Mouse (Mus musculus): Measurements from ENCODE around the gene Ppil6.

Gene Ppil6

DNA sequence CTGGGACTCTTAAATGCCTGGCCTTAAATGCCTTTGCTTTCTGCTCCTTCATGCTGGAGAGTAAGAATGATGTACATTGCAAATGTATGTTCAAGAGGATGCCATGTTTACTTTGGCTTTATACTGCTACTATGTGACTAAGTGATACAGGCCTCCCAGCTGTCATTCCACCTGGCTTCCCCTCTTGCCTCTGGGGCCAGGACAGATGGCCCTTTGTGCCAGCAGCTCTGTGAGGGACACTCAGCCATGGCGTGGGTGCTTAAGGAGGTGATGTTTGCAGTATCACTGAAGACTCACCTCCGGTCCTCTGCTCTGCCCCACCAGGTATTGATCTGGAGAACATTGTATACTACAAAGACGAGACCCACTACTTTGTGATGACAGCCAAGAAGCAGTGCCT is 10.3 kb upstream of the Ppil6 start:
- no peak for DNase-seq

GRCm38 (mm10) chr10:41480938-41481880 is 9.0 kb upstream of the Ppil6 start:
- peak in 1 of 2 experiments; percentile 12 for DNase-seq

DNA sequence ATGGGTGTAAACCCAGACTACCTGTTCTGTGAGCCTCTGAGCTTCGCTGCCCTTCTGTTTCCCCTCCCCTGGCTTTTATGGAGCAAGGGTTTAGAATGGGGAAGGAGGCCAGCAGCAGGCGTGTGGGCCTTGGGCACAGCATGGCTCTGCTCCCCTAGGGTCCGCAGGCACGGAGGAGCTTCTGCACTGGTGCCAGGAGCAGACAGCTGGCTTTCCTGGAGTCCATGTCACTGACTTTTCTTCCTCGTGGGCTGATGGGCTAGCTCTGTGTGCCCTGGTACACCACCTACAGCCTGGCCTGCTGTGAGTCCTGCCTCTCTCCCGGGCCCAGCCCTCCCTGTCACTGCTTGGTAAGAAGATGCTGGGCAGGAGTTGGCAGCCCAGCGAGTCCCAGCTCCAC is 7.8 kb upstream of the Ppil6 start:
- peak in 1 of 2 experiments; percentile 21 for DNase-seq

GRCm38 (mm10) chr10:41485778-41486177 is 4.5 kb upstream of the Ppil6 start:
- DNase-seq = no peak

GRCm38 (mm10) chr10:41486506-41487170 is 3.6 kb upstream of the Ppil6 start:
- DNase-seq = peak in 1 of 2 experiments; percentile 11

- DNase-seq = no peak
These were observed 1.4 kb upstream of the Ppil6 start for GRCm38 (mm10) chr10:41488877-41489276.

- no peak for DNase-seq
These were observed 945 bp upstream of the Ppil6 start for GRCm38 (mm10) chr10:41489294-41489693.

- no peak for DNase-seq
These were observed 257 bp downstream of the Ppil6 start for GRCm38 (mm10) chr10:41490518-41490873.

- DNase-seq = peak in 1 of 2 experiments; percentile 14
These were observed 872 bp downstream of the Ppil6 start for GRCm38 (mm10) chr10:41491111-41491510.

GRCm38 (mm10) chr10:41500941-41501340 is 10.7 kb downstream of the Ppil6 start:
- DNase-seq = peak in 1 of 2 experiments; percentile 18

DNA sequence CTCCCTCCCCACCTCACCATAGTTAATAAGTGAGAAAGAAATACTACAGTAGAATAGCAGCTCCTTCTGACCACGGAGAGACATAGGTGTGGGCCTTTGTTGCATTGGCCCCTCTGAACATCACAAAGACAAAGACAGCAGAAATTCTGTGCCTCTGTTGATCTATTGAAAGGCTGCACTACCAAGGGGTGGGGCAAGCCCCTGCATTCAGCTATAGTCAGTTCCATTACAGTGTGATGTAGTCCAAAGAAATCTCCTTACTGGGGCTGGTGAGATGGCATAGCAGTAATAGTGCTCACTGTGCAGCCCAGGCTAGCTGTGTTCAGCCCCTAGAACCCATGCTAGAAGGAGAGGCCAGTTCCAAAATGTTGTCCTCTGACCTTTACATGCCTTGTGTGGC is 14.8 kb downstream of the Ppil6 start:
- DNase-seq = no peak

GRCm38 (mm10) chr10:41505446-41505845 is 15.2 kb downstream of the Ppil6 start:
- DNase-seq = peak; percentile 87

DNA sequence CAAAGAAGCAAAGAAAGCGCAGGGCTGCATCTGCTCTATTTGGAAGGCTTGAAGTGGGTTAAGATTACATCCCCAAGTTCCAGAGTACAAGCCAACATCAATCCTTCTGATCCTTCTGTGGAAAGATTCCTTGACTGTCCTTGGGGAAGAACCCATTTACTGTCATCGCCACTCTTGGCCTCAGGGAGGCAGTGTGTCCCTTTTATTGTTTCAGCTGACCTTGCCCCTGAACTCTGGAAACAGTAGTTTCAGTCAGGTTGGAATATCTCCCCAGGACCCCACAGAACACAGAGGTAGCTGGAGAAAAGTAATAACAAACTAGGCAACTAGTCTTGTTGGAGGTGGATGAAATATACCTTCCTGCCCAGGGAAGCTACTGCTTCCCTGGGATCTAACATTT is 18.9 kb downstream of the Ppil6 start:
- DNase-seq = peak in 1 of 2 experiments; percentile 48

GRCm38 (mm10) chr10:41514301-41514700 is 24.1 kb downstream of the Ppil6 start:
- DNase-seq = no peak

DNA sequence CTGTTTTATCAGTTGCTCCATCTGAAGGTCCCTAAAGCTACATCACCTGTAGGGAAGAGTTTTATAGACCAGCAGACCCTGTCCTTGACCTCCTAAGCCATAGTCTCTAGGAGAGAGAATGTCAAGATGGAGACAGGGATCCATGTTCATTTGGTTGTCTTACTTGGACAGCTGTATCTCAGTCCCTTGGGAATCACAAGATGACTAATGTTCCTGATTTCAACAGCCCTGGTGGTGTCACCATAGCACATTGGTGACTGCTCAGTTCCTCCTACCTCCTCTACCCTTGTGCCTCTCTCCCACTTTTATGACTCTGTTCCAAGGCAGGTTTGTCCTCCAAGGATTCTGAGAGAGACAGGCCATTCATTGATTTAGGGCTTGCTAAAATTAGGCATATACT is 24.7 kb downstream of the Ppil6 start:
- DNase-seq = no peak

DNA sequence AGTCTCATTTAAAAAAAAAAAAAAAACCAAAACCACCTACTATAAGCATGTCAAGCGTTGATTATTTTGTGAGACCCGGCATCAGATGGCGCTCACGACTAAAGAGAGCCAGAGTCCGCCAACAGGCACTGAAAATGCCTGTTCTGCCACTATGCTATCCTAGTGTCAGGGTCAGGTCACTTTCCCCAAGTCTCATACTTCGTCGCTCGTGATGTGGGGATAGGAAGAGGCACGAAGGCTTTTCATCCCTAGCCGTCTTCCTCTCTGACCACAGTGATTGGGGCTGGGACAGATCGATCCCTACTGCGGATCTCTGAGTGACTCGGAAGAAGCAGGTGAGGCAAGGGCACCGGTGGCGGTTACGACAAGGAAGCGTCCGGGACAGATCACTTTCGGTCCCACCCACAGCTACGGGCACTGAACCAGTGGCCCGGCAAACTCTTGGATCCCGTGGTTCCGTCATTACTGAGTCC is 28.3 kb downstream of the Ppil6 start:
- DNase-seq = peak; percentile 80 to 83

DNA sequence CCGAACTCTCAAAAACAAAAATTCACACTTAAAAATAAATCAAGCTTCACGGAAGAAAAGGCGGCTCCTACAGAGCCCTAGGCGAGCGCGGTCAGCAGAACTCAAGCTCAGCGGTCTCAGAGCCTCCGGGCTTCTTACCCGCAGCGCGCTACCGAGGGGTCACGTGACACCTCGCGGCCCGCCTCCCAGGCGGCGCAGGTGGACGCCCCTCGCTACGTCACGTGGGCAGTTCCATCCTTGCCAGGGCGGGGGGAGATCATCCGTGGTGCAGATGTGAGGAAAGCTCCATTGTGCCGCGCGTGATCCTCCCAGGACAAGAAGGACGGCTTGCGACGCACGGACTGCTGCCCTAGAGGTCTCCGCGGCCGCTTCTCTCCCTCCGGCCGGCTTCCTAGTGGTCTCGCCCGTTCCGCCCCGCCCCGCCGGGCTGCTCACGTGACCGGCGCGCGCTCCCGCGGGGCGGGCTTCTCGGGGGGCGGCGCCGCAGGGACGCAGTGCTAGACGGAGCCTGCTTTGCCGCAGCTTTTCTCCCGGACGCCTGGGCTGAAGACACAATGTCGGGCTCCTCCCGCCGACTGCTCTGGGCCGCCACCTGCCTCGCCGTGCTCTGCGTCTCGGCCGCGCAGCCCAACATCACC is 28.9 kb downstream of the Ppil6 start, which contains the start of gene Cd164:
Cd164 (plus strand) TSS at position 434 of the 638 bp plus-strand sequence.
- peak; percentile 96 for DNase-seq

- DNase-seq = peak; percentile 67 to 71
These were observed 29.6 kb downstream of the Ppil6 start for GRCm38 (mm10) chr10:41519640-41520409.

DNA sequence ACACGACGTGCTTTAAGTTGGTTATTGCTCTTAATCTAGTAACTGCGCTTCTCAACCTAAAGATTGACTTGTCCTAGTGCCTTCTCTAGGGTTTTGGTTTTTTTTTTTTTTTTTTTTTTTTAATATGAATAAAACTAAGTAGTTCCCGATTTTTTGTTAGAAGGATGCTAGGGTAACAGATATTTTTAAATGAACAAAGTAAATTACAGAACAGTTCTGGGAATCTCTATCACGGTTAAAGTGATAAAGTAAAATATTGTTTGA is 30.1 kb downstream of the Ppil6 start:
- no peak for DNase-seq

GRCm38 (mm10) chr10:41523386-41523785 is 33.1 kb downstream of the Ppil6 start:
- DNase-seq = no peak

GRCm38 (mm10) chr10:41525696-41526095 is 35.5 kb downstream of the Ppil6 start:
- DNase-seq = no peak

DNA sequence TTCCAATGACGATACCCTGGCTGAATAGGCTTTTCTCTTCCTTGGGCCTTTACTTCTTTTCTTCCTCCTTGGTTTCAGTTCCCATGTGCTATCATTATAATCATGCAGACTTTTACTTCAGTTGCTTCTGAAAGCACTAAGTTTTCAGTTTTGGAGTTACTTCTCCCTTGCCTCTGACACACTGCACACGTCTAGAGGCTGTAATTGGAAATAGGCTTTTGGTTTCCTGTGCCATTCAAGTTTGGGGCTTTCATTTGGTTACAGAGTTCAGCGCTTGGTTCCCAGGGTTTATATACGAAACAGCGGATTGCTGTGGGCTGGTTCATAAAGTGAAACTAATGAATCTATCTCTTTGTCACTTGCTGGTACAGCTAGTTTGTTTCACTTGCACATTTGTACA is 39.7 kb downstream of the Ppil6 start:
- DNase-seq = no peak

DNA sequence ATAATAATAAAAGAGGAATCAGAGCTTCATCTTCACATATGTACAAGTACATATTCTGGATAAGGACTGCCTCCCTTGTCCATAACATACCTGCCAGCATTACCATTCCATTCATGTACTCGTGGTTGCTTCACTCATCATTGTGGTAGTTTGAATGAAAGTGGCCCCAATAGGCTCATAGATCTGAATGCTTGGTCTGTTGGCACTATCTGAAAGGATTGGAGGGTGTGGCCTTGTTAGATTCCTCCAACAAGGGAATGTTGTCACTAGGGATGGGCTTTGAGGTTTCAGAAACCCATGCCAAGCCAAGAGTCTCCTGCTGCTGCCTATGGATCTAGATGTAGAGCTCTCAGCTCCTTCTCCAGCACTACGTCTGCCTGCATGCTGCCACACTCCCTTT is 45.8 kb downstream of the Ppil6 start:
- no peak for DNase-seq
